Mouse (Mus musculus): ENCODE measurements around the gene Ndc1.

DNA sequence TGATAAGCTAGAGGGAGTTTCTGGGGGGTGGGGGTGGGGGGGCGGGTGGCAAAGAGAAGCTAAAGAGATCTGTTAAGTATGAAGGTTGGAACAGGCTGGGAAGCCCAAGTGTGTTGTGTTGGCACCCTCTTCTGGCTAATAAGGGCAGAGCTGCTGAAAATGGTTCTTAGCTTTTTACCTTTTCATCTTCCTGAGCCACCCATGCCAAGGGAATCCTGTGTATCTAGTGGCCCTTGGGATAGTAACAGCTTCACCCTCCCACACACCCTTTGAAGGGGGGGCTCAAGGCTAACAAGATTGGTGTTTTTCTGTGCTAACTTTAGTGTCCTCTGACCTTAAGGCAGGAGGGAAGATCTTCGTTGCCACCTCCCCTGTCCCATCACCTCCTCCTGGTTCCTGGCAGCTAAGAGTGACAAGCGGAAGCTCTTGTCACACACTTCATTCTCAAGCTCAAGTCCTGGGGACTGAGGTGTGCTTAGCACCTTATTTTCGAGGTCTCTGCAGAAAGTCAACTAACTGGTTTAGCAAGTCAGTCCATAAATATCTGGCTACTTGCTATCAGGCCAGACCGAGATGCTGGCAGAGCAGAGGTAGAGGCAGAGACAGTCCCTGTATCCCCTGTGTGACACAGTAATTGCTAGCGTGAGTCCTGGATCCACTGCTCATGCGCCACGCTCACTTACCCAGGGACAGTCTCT is 18.1 kb upstream of the Ndc1 start:
- TF ChIP-seq CTCF (IDR thresholded peaks at IDR 0.05; ENCODE audit: low read depth, low read length) = no peak
- no peak for TF ChIP-seq POLR2A (IDR thresholded peaks at IDR 0.05; ENCODE audit: insufficient read depth, low read length)
- TF ChIP-seq EP300 (IDR thresholded peaks at IDR 0.05; ENCODE audit: insufficient read depth, low read depth, low read length) = no peak

All from ES-Bruce4 (cell line).